Mouse (Mus musculus) urinary bladder, postnatal 36 days (tissue): ENCODE results near the gene Arl15.

Source experiments
- DNase-seq, 2 experiments: peaks; one replicate each; pipeline ENCODE4 v3.0.0; 2022; ENCODE audit warnings: low spot score in 2 of 2, mixed read lengths in 1 of 2

Gene Arl15

DNA sequence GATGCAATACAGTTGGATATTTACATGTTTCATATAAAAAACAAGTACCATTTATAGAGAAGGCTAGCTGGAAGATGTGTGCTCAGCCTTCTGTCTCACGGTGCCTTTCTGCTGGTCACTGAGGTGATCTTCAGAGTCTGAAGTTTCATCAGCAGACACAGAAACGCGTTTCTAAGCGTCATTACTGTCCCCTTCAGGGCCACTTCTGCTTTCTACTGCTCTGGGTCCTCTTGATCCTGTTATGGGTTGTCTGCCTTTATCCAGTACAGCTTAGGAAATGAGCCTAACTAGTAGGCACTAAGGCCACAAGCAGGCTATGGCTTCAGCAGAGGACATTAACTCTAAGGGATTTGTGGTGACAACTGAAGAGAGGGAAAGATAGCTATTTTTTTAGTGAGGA, 5.9 kb downstream of the Arl15 start:
- no peak for DNase-seq

DNA sequence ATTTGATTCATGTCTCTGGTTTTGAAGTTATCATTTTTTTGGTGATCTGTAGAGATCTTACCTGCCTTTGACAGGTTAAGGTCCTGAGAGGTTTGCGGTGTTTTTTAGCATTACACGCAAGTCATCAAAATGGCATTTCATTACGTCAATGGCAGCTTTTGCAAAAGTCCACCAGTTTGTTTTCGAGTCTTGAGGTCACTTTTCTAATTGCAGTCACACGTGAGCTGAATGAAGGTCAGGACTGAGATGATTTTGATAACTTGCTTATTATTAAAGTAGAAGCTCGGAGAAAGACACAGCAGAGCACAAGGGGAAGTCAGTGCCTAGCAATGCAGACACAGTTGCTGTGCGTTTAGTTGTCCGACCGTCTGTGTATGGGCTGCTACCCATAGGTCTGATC, 8.3 kb downstream of the Arl15 start:
- DNase-seq: no peak

- DNase-seq: no peak
These were observed 16.8 kb downstream of the Arl15 start for GRCm38 (mm10) chr13:113811141-113811540.

GRCm38 (mm10) chr13:113811910-113812592, 17.7 kb downstream of the Arl15 start:
- DNase-seq: peak in 1 of 2 experiments; percentile 15

- DNase-seq: no peak
These were observed 18.3 kb downstream of the Arl15 start for GRCm38 (mm10) chr13:113812593-113812975.

DNA sequence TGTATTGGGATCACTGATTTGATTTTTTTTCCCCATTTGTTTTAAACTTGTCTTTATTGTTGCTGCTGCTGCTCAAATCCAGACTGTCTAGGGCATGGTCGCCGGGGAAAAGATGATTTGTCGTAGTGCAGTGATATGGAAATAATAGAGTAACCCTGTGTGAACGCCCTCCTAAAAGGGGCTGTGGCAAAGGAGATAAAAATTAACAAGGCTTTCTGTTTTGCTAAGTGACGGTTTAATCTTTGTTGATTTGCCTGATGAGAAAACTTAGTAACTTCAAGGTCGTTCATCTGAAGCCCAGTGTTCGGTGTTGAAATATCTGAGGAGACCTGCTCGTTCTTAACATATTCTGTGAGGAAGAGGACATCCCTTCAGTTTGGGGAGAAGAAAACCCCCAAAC, 19.8 kb downstream of the Arl15 start:
- no peak for DNase-seq

DNA sequence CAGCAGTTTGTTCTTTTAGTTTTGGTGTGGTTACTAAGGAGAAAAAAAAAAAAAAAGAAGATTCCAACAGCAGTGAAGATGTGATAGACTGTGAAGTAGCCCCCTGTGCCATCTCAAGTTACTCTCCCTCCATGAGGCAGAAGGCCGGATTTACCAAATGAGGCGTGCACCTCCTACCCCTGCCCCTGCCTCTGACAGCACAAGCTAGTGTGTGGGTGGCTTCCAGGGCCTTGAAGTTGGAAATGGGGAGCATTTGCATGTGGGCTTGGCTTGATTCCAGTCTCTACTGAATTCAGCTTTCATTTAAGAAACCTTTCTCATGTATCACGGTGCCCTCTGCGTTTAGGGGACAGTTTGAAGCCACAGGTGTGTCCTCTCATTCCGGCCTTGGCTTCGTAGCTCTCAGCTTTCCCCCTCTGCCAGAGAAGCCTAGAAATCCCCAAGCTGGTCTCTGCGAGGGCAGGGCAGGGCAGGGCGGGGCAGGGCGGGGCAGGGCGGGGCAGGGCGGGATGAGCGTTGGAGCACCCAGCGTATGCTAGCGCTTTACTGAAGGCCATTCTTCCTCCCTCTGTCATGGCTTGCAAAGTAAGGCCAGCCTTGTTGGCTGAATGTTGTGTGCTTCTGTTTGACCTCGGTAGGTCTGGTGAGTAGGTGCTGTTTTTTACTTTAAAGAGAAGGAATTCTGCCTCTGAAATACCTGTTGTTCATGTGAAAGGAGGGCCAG, 21.6 kb downstream of the Arl15 start:
- no peak for DNase-seq

DNA sequence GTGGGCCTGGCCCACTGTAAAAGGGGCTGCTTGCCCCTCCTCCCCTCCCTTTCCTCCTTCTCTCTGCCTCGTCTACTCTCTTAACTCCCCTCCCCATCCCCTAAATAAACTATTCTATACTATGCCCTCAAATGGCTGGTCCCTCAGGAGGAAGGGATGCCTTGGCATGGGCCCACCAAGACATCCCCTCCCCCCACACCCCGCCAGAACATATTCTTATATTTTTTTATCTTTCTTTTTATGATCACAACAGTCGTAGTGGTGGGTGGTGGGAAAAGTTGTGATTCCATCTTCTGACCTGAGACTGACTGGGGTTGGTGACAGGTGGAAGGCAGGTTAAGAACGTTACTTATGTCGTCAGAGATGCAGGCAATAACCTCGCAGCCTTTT, 22.1 kb downstream of the Arl15 start:
- DNase-seq: no peak

DNA sequence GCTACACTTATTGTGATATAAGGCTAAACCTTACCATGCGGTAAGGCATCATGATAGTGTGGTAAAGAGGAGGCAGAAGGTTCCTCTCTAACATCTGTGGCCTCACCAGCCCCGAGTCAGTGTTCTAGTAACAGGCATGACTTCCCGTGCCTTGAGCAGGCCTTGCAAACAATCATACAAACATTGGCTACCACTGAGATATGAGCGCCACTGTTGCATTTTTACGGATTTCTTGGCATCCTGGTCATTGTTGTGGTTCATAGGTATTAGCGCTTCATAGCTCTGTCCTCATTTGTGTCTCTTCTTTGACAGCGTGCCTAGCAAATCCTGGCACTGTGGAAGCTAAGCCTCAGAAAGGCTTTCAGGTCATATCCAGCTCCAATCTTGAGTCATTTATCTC, 24.7 kb downstream of the Arl15 start:
- DNase-seq: no peak

GRCm38 (mm10) chr13:113820176-113820575, 25.9 kb downstream of the Arl15 start:
- no peak for DNase-seq

DNA sequence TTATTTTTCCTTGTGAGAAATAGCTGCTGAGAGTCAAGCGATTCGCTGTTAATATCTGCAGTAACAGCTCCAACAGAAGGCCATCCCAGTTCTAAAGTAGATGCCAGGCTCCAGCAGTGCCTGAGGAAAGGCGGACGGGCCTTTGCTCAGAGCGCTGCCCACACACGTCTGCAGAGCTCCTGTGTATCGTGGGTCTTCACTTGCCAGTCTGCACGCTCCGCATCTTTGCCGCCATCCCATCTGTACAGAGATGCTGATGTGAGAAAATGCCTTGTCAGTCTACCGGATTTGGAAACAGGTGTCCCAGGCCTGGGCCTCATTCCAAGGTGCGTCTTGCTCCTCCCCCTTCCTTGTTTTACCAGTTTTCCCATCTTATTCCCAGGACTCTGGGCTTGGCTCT, 27.6 kb downstream of the Arl15 start:
- DNase-seq: no peak

- DNase-seq: no peak
These were observed 29.7 kb downstream of the Arl15 start for GRCm38 (mm10) chr13:113824027-113824426.

DNA sequence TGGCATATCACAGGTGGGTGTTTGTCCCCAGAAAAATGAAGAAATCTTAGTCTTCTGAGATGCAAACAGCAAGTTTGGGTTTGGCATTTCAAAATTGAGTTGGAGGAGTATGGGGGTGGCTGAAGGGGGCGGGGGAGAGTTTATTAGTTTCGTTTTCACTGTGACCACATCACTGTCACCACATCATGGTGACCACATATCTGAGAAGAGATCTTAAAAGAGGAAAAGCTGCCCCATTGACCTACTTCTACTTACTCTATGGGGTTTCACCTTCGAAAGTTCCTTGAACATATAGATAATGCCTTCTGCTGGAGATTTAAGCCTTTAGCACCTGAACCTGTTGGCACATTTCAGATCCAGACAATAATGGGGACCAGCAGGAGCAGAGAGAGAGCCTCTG, 34.3 kb downstream of the Arl15 start:
- no peak for DNase-seq

DNA sequence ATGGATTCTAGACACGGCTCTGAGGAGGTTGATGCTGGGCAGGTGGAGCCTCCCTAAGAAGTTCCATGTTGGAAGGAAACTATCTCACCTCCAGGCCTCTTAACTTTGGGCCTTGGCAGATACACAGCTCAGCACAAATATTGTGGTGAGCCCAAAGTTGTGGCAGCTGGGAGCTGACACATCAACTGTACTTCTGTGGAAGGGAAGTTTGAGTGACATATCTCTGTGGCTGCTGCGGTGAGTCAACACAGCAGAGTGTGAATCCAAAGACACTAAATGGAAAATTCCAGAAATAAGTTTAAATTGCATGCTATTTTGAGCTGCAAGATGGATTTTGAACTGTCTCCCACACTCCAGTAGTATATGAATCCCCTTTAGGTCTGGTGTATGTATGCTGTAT, 34.8 kb downstream of the Arl15 start:
- DNase-seq: no peak

GRCm38 (mm10) chr13:113830805-113831204, 36.5 kb downstream of the Arl15 start:
- no peak for DNase-seq

GRCm38 (mm10) chr13:113832947-113833346, 38.6 kb downstream of the Arl15 start:
- no peak for DNase-seq

GRCm38 (mm10) chr13:113835921-113836320, 41.6 kb downstream of the Arl15 start:
- DNase-seq: no peak

- no peak for DNase-seq
These were observed 44.6 kb downstream of the Arl15 start for GRCm38 (mm10) chr13:113838601-113839576.

DNA sequence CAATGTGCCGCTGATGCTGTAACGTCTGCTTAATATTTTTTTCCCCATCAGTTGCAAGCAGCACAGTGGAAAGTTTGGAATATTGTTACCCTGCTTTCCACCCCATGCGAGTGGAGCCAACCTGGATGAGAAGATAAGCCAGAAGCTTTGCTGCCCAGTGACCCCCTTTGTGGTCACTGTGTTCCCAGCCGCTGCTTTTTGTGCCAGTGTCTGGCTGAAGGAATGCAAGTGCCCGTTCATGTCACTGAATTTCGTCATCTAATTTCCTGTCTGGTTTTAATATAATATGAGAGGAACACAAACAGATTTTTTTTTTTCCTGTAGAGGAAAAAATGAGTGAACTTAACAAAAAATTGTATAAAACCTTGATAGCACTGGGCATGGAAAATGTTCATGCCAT, 46.1 kb downstream of the Arl15 start:
- DNase-seq: no peak

GRCm38 (mm10) chr13:113842411-113843309, 48.4 kb downstream of the Arl15 start:
- no peak for DNase-seq

DNA sequence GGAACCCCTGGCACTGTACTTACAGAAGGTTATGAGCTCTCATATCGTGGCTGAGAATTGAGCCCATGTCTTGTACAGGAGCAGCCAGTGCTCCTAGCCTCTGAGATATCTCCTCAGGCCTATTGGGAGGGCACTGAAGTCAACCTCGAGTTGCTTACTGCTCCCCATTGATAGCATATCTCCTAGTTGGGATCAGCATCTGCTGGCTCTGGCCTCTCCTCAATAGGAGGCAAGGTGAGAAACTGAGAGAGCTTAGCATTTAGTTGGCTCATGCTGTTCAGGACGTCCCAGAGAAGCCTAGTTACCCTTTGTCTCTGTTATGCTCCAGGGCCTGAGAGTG, 49.0 kb downstream of the Arl15 start:
- no peak for DNase-seq
